Mouse (Mus musculus) neural tube, embryonic 11.5 days (tissue): ENCODE measurements around the gene Wdr95. TPM values are rescaled to one million over a fixed set of nuclear protein-coding genes. Genes with fewer than 3 reads are reported as not detected.

Source experiments
- ATAC-seq: fragments of 200-750 bp; cut with Nextera tagmentation; 2 replicates; pipeline ENCODE4 v1.8.0; 2017; ENCODE audit warnings: moderate number of reproducible peaks, mild to moderate bottlenecking, moderate TSS enrichment, moderate library complexity; ENCODE audit not compliant: insufficient read depth, low FRiP score, low TSS enrichment
- DNase-seq: peaks from one replicate; pipeline ENCODE4 v3.0.0-alpha.2; 2015; ENCODE audit warnings: low spot score
- H3K27ac ChIP-seq: fragments of 300-500 bp; sonication (generic); 2 replicates; pipeline ENCODE4 v1.5.1; 2014; ENCODE audit warnings: low read depth, mild to moderate bottlenecking, low read length
- H3K27me3 ChIP-seq: fragments of 300-500 bp; sonication (generic); 2 replicates; pipeline ENCODE4 v1.6.1; 2014; ENCODE audit warnings: mild to moderate bottlenecking, low read length, mixed read lengths; ENCODE audit not compliant: control insufficient read depth, insufficient read depth
- H3K36me3 ChIP-seq: fragments of 300-500 bp; sonication (generic); 2 replicates; pipeline ENCODE4 v1.6.1; 2014; ENCODE audit warnings: mild to moderate bottlenecking, low read length, moderate library complexity, mixed read lengths; ENCODE audit not compliant: control insufficient read depth, insufficient read depth
- H3K4me1 ChIP-seq: fragments of 300-500 bp; sonication (generic); 2 replicates; pipeline ENCODE4 v1.6.1; 2014; ENCODE audit warnings: low read length, mixed read lengths; ENCODE audit not compliant: control insufficient read depth, insufficient read depth
- H3K4me2 ChIP-seq: fragments of 300-500 bp; sonication (generic); 2 replicates; pipeline ENCODE4 v1.6.1; 2014; ENCODE audit warnings: low read depth, mild to moderate bottlenecking, moderate library complexity
- H3K4me3 ChIP-seq: fragments of 300-500 bp; sonication (generic); 2 replicates; pipeline ENCODE4 v1.5.1; 2014; ENCODE audit warnings: low read depth, low read length
- H3K9ac ChIP-seq: fragments of 300-500 bp; sonication (generic); 2 replicates; pipeline ENCODE4 v1.6.1; 2014; ENCODE audit warnings: mild to moderate bottlenecking, low read length
- H3K9me3 ChIP-seq: fragments of 300-500 bp; sonication (generic); 2 replicates; pipeline ENCODE4 v1.6.1; 2016; ENCODE audit warnings: low read length; ENCODE audit not compliant: control insufficient read depth
- WGBS: fragments of 180-500 bp; shearing (Covaris S2); extraction: QIAGEN DNeasy Blood & Tissue Kit; methylation state at CpG from one replicate; pipeline ENCODE4 v1.1.7; 2014; 5-methylcytosine and 5-hydroxymethylcytosine counted together
- polyA plus RNA-seq: library from polyadenylated mRNA; unstranded; fragments of >200 nt; fragmentation: Nextera tagmentation; extraction: Ambion mirVana; gene quantifications from 2 replicates; pipeline ENCODE4 v1.2.1, GENCODE M21; 2014

Wdr95 gene
- polyA plus RNA-seq, 1 experiment from 2014 or later: not detected

- Histone ChIP-seq H3K9me3 (no peaks in the 10 kb centered on the region), H3K27ac (no peak overlapping the region), H3K9ac (no peak overlapping the region), H3K27me3 (no peaks in the 10 kb centered on the region), H3K4me3 (no peak overlapping the region), H3K4me1 (no peaks in the 10 kb centered on the region), H3K4me2 (no peak overlapping the region), H3K36me3 (no peaks in the 10 kb centered on the region)
- no peak for ATAC-seq
- no peak for DNase-seq
- 42% methylated on average over 10 of the region's 10 CpGs for WGBS
Observed at GRCm38 (mm10) chr5:149577449-149577848, 49.0 kb downstream of the Wdr95 start.

DNA sequence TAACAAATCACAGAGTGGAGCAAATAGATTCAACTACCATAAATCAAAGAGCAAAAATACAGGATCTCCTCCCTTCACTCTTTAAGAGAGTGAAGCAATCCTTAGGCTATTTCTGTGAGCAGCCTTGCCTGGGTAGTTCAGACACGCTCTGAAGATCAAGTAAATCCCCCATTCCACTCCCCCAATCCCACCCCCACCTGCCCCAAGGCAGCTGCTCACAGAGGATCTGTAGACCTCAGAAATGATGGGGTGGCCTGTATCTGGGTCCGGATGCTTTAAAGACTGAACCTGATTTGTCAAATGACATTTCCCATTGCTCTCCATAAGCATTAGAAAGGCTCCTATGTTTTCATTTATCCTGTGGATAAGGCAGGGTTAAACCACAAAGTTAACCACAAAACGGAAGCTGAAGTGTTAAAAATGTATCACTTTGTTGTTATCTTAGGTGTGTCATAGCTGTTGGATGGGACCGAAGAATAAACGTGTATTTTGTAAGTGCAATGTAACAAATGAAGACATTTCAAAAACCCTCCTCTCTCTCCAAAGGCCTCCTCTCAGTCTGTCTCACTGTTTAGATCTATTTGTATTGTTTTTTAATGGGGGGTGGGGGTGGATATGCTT is 54.3 kb downstream of the Wdr95 start:
- no peaks in the 10 kb centered on the region for H3K27me3 ChIP-seq
- ATAC-seq: no peak
- no peak for DNase-seq
- WGBS: 70% methylated on average over 5 of the region's 5 CpGs
- H3K9me3 ChIP-seq: no peaks in the 10 kb centered on the region
- no peaks in the 10 kb centered on the region for H3K4me1 ChIP-seq
- H3K27ac ChIP-seq: no peak overlapping the region
- no peaks in the 10 kb centered on the region for H3K36me3 ChIP-seq
- H3K9ac ChIP-seq: no peak overlapping the region
- H3K4me3 ChIP-seq: no peak overlapping the region
- no peak overlapping the region for H3K4me2 ChIP-seq

DNA sequence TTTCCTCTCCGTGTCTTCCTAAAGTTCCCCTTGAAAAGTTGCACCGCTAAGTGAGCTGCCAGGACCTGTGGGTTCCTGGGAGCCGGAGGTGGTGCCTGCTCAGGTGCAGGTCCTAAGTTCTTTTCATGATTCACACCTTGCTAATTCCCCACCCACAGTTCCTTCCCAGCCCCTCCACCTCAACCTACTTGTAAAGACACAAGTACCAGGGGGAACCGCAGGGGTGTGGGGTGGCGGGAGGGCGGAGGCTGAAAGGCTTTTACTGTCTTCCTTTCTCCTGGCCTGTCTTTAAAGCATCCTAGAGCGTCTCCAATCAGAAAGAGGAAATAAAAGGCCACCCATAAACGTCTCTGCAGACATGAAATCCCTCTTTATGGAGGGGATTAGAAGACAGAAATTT is 55.0 kb downstream of the Wdr95 start:
- Histone ChIP-seq H3K36me3 (no peaks in the 10 kb centered on the region), H3K27ac (no peak overlapping the region), H3K4me2 (no peak overlapping the region), H3K27me3 (no peaks in the 10 kb centered on the region), H3K9me3 (no peaks in the 10 kb centered on the region), H3K4me1 (no peaks in the 10 kb centered on the region), H3K9ac (no peak overlapping the region), H3K4me3 (no peak overlapping the region)
- ATAC-seq: no peak
- WGBS: 19% methylated on average over 8 of the region's 8 CpGs
- DNase-seq: no peak

DNA sequence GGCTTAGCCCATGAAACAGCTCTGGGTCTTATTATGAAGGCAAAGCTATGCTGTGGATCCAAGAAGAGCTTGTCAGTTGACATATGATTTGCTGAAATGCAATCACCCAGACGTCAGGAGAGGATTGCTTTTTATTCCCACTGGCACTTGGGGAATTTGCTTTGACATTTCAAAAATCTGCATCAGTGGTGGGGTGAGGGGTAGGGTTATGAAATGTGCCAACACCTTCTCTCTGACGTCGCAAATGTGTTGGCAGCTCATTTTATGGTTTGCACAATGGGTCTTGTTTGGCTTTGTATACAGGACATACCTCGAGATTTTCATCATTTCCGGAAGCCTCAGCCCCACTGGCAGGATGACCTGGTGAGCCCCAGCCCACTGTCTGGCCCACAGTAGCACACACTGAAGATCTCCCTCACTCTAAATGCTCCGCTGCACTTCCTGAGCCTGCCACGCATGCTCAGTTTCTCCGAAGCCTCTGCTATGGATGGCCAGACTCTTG is 55.7 kb downstream of the Wdr95 start:
- ATAC-seq (no peak), DNase-seq (no peak)
- WGBS: 72% methylated on average over 8 of the region's 8 CpGs
- H3K9ac ChIP-seq: no peak overlapping the region
- no peaks in the 10 kb centered on the region for H3K4me1 ChIP-seq
- no peaks in the 10 kb centered on the region for H3K36me3 ChIP-seq
- H3K27me3 ChIP-seq: no peaks in the 10 kb centered on the region
- H3K4me3 ChIP-seq: no peak overlapping the region
- H3K4me2 ChIP-seq: no peak overlapping the region
- no peak overlapping the region for H3K27ac ChIP-seq
- no peaks in the 10 kb centered on the region for H3K9me3 ChIP-seq

DNA sequence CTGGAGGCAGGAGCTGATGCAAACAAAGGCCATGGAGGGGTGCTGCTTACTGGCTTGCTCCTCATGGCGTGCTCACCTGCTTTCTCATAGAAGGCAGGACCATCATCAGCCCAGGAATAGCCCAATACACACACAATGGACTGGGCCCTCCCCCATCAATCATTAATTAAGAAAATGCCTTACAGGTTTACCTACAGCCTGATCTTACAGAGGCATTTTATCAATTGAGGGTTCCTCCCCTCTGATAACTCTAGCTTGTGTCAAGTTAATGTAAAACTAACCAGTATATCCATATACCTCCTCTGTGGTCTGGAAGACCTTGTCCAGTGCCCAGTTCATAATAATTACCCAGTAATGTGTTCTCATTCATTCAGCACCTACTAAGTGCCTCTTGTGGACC is 56.8 kb downstream of the Wdr95 start:
- 72% methylated on average over 1 of the region's 1 CpGs for WGBS
- Histone ChIP-seq H3K36me3 (no peaks in the 10 kb centered on the region), H3K27me3 (no peaks in the 10 kb centered on the region), H3K9ac (no peak overlapping the region), H3K27ac (no peak overlapping the region), H3K4me3 (no peak overlapping the region), H3K9me3 (no peaks in the 10 kb centered on the region), H3K4me2 (no peak overlapping the region), H3K4me1 (no peaks in the 10 kb centered on the region)
- ATAC-seq (no peak), DNase-seq (no peak)

- no peaks in the 10 kb centered on the region for H3K27me3 ChIP-seq
- H3K9ac ChIP-seq: no peak overlapping the region
- no peak for DNase-seq
- no peaks in the 10 kb centered on the region for H3K9me3 ChIP-seq
- ATAC-seq: no peak
- no peak overlapping the region for H3K27ac ChIP-seq
- no peak overlapping the region for H3K4me2 ChIP-seq
- H3K36me3 ChIP-seq: no peaks in the 10 kb centered on the region
- no peaks in the 10 kb centered on the region for H3K4me1 ChIP-seq
- WGBS: 69% methylated on average over 10 of the region's 10 CpGs
- no peak overlapping the region for H3K4me3 ChIP-seq
Observed at GRCm38 (mm10) chr5:149585910-149586309, 57.4 kb downstream of the Wdr95 start.

DNA sequence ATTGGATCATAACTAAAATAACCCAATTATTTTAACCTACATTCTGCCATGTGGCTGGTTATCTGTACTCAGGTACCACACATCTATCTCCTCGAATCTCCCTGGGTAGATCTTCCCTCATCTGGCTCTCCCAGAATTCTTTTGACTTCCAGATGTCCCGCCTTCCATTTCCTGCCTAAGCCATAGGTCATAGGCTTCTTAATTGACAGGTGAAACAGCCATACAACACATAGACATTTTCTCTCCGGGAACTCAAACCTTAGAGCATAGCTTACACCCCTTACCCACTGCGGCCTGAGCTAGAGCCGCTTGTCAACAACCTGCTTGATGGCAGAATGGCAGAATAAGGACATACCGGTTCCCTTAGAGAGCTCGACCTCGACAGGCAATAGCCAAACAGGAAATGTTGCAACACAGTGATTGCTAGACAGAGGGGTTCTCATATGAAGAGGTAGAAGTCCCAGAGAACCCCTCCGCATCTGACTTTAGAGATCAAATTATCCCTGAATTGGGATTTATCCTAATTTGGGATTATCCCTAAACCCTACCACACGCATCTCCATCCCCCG is 58.9 kb downstream of the Wdr95 start:
- no peak overlapping the region for H3K4me3 ChIP-seq
- WGBS: 89% methylated on average over 11 of the region's 11 CpGs

GRCm38 (mm10) chr5:149588814-149589534 is 60.5 kb downstream of the Wdr95 start:
- H3K9me3 ChIP-seq: no peaks in the 10 kb centered on the region
- H3K27me3 ChIP-seq: no peaks in the 10 kb centered on the region
- H3K36me3 ChIP-seq: no peaks in the 10 kb centered on the region
- no peak overlapping the region for H3K9ac ChIP-seq
- H3K27ac ChIP-seq: no peak overlapping the region
- no peak overlapping the region for H3K4me3 ChIP-seq
- DNase-seq: no peak
- ATAC-seq: no peak
- H3K4me2 ChIP-seq: no peak overlapping the region
- no peaks in the 10 kb centered on the region for H3K4me1 ChIP-seq
- 67% methylated on average over 7 of the region's 7 CpGs for WGBS

More for the DNA sequence above, 58.9 kb downstream of the Wdr95 start:
- H3K36me3 ChIP-seq: no peaks in the 10 kb centered on the region
- H3K4me2 ChIP-seq: no peak overlapping the region
- H3K27ac ChIP-seq: no peak overlapping the region
- H3K9ac ChIP-seq: no peak overlapping the region
- no peaks in the 10 kb centered on the region for H3K9me3 ChIP-seq
- ATAC-seq (no peak), DNase-seq (no peak)
- H3K27me3 ChIP-seq: no peaks in the 10 kb centered on the region
- H3K4me1 ChIP-seq: no peaks in the 10 kb centered on the region

GRCm38 (mm10) chr5:149589932-149590331 is 61.5 kb downstream of the Wdr95 start:
- H3K9ac ChIP-seq: no peak overlapping the region
- H3K4me1 ChIP-seq: no peaks in the 10 kb centered on the region
- no peaks in the 10 kb centered on the region for H3K9me3 ChIP-seq
- ATAC-seq (no peak), DNase-seq (no peak)
- no peak overlapping the region for H3K4me2 ChIP-seq
- no peak overlapping the region for H3K27ac ChIP-seq
- no peaks in the 10 kb centered on the region for H3K27me3 ChIP-seq
- H3K36me3 ChIP-seq: no peaks in the 10 kb centered on the region
- H3K4me3 ChIP-seq: no peak overlapping the region
- 78% methylated on average over 3 of the region's 3 CpGs for WGBS
